Mouse (Mus musculus): ENCODE data around the gene Pinlyp.

Gene Pinlyp

GRCm38 (mm10) chr7:24563191-24563836, 17.4 kb upstream of the Pinlyp start:
- DNase-seq (ENCODE audit: extremely low read depth, low read depth) = no peak

- no peak for DNase-seq (ENCODE audit: extremely low read depth, low read depth)
Observed at GRCm38 (mm10) chr7:24561450-24561849, 15.5 kb upstream of the Pinlyp start.

- DNase-seq (ENCODE audit: extremely low read depth, low read depth) = no peak
Observed at GRCm38 (mm10) chr7:24555786-24556185, 9.9 kb upstream of the Pinlyp start.

GRCm38 (mm10) chr7:24551985-24552759, 6.3 kb upstream of the Pinlyp start:
- no peak for DNase-seq (ENCODE audit: extremely low read depth, low read depth)

GRCm38 (mm10) chr7:24547534-24548036, 1.7 kb upstream of the Pinlyp start:
- DNase-seq (ENCODE audit: extremely low read depth, low read depth) = no peak

GRCm38 (mm10) chr7:24546634-24547389, 894 bp upstream of the Pinlyp start:
- peak; percentile 98 for DNase-seq (ENCODE audit: extremely low read depth, low read depth)

- DNase-seq (ENCODE audit: extremely low read depth, low read depth) = no peak
Observed at GRCm38 (mm10) chr7:24544506-24544905, 1.4 kb downstream of the Pinlyp start.

- no peak for DNase-seq (ENCODE audit: extremely low read depth, low read depth)
Observed at GRCm38 (mm10) chr7:24539686-24540085, 6.2 kb downstream of the Pinlyp start.

GRCm38 (mm10) chr7:24538701-24539100, 7.2 kb downstream of the Pinlyp start:
- no peak for DNase-seq (ENCODE audit: extremely low read depth, low read depth)

- no peak for DNase-seq (ENCODE audit: extremely low read depth, low read depth)
Observed at GRCm38 (mm10) chr7:24538154-24538553, 7.8 kb downstream of the Pinlyp start.

GRCm38 (mm10) chr7:24537591-24537990, 8.3 kb downstream of the Pinlyp start:
- no peak for DNase-seq (ENCODE audit: extremely low read depth, low read depth)

GRCm38 (mm10) chr7:24537081-24537480, 8.8 kb downstream of the Pinlyp start:
- no peak for DNase-seq (ENCODE audit: extremely low read depth, low read depth)

- no peak for DNase-seq (ENCODE audit: extremely low read depth, low read depth)
Observed at GRCm38 (mm10) chr7:24534301-24534700, 11.6 kb downstream of the Pinlyp start.

- no peak for DNase-seq (ENCODE audit: extremely low read depth, low read depth)
Observed at GRCm38 (mm10) chr7:24533806-24534205, 12.1 kb downstream of the Pinlyp start.

GRCm38 (mm10) chr7:24533031-24533571, 12.8 kb downstream of the Pinlyp start:
- no peak for DNase-seq (ENCODE audit: extremely low read depth, low read depth)

GRCm38 (mm10) chr7:24531211-24531971, 14.5 kb downstream of the Pinlyp start:
- DNase-seq (ENCODE audit: extremely low read depth, low read depth) = no peak

GRCm38 (mm10) chr7:24530062-24530931, 15.6 kb downstream of the Pinlyp start, which contains the start of gene Irgq:
TSS of gene Irgq (plus strand) at chr7:24530689.
- peak; percentile 97 for DNase-seq (ENCODE audit: extremely low read depth, low read depth)

- DNase-seq (ENCODE audit: extremely low read depth, low read depth) = no peak
Observed at GRCm38 (mm10) chr7:24529580-24529979, 16.3 kb downstream of the Pinlyp start.

- peak; percentile 91 for DNase-seq (ENCODE audit: extremely low read depth, low read depth)
Observed at GRCm38 (mm10) chr7:24528861-24529260, 17.1 kb downstream of the Pinlyp start.

Measured in MEL-GATA-1-ER (cell line).